ENCODE assay signal across 10 mouse cellular contexts in genomic region chr9:123679198-123679597, GRCm38 (mm10). TPM values are rescaled to one million over a fixed set of nuclear protein-coding genes. Genes with fewer than 3 reads are reported as not detected.
A peak's percentile ranks its signal among the peaks of the same experiment; 100 is the strongest.
DNase-seq lines count a peak whose midpoint lies in the region; ATAC-seq and TF ChIP-seq lines count a peak whose summit lies in the region.
"Had no signal": no experiment of that assay in that cellular context is flagged by ENCODE, and none has a peak within 500 bp of the region (broad histone marks: within the 10 kb centered on the region; RNA-seq: fewer than 3 reads in every experiment).

No protein-coding gene starts in this region.

- H3K27me3 ChIP-seq in forebrain, embryonic 13.5 days = peaks cover 58% of the 10 kb centered on the region
- H3K27me3 ChIP-seq in limb, embryonic 14.5 days (ENCODE audit: control insufficient read depth, insufficient read depth, low read length) = peaks cover 54% of the 10 kb centered on the region
- peaks cover 52% of the 10 kb centered on the region for H3K27me3 ChIP-seq in neural tube, embryonic 15.5 days (replicated peaks)

- no peak overlapping the region for H3K9ac ChIP-seq in forebrain, embryonic 13.5 days
- 0 out of 2 replicates have a peak overlapping the region, but pooled peaks have one; percentile 40 for H3K9ac ChIP-seq in limb, embryonic 14.5 days (ENCODE audit: low read depth, low read length, severe bottlenecking)
- no peak overlapping the region for H3K9ac ChIP-seq in neural tube, embryonic 15.5 days (replicated peaks)

- peak overlapping the region; percentile 40; the same call in 1 of the 2 replicates for H3K4me3 ChIP-seq in left cerebral cortex, adult 2 months
- peak overlapping the region; percentile 45 for H3K4me3 ChIP-seq in forebrain, embryonic 13.5 days
- H3K4me3 ChIP-seq in limb, embryonic 14.5 days (replicated peaks; ENCODE audit: low read length) = peak overlapping the region; percentile 38; the same call in 1 of the 2 replicates
- H3K4me3 ChIP-seq in neural tube, embryonic 15.5 days (replicated peaks) = peak overlapping the region; percentile 37

- no peaks in the 10 kb centered on the region for H3K9me3 ChIP-seq in forebrain, embryonic 13.5 days (replicated peaks)
- H3K9me3 ChIP-seq in limb, embryonic 14.5 days (ENCODE audit: control insufficient read depth, low read length) = no peaks in the 10 kb centered on the region
- no peaks in the 10 kb centered on the region for H3K9me3 ChIP-seq in neural tube, embryonic 15.5 days (replicated peaks)

- 32% methylated on average over 2 of the region's 2 CpGs for WGBS in forebrain, embryonic 13.5 days
- 18% methylated on average over 2 of the region's 2 CpGs for WGBS in limb, embryonic 14.5 days
- 26% methylated on average over 2 of the region's 2 CpGs for WGBS in neural tube, embryonic 15.5 days

- H3K4me2 ChIP-seq in forebrain, embryonic 13.5 days = peak overlapping the region; percentile 75
- H3K4me2 ChIP-seq in limb, embryonic 14.5 days (replicated peaks; ENCODE audit: low read depth, low read length, severe bottlenecking) = no peak overlapping the region
- H3K4me2 ChIP-seq in neural tube, embryonic 15.5 days = peak overlapping the region; percentile 86

- TF ChIP-seq CTCF in left cerebral cortex, adult 2 months (IDR thresholded peaks at IDR 0.05) = no peak

- no peak for ATAC-seq in forebrain, embryonic 13.5 days
- ATAC-seq in limb, embryonic 14.5 days (ENCODE audit: low FRiP score, low read depth) = no peak
- ATAC-seq in neural tube, embryonic 15.5 days (ENCODE audit: low FRiP score) = no peak

- H3K27ac ChIP-seq in left cerebral cortex, adult 2 months = no peak overlapping the region
- H3K27ac ChIP-seq in forebrain, embryonic 13.5 days = no peak overlapping the region
- H3K27ac ChIP-seq in limb, embryonic 14.5 days (replicated peaks; ENCODE audit: low read depth, low read length) = no peak overlapping the region
- H3K27ac ChIP-seq in neural tube, embryonic 15.5 days (replicated peaks) = no peak overlapping the region
- H3K27ac ChIP-seq: macrophage had no signal

- TF ChIP-seq POLR2A in limb, embryonic 14.5 days (IDR thresholded peaks at IDR 0.05; ENCODE audit: borderline replicate concordance, extremely low read depth, insufficient read depth, insufficient read length) = no peak

- H3K4me1 ChIP-seq in forebrain, embryonic 13.5 days = peaks cover 10% of the 10 kb centered on the region
- peaks cover 7% of the 10 kb centered on the region for H3K4me1 ChIP-seq in limb, embryonic 14.5 days (ENCODE audit: control insufficient read depth, insufficient read depth, low read length)
- peaks cover 9% of the 10 kb centered on the region for H3K4me1 ChIP-seq in neural tube, embryonic 15.5 days

- intact Hi-C loops in left cerebral cortex, adult 2 months (cut with DNase I) = no loop called here
- intact Hi-C loops in left cerebral cortex, postnatal 36 days (cut with DNase I) = no loop called here

- H3K36me3 ChIP-seq in forebrain, embryonic 13.5 days (ENCODE audit: poor library complexity, severe bottlenecking) = no peaks in the 10 kb centered on the region
- no peaks in the 10 kb centered on the region for H3K36me3 ChIP-seq in limb, embryonic 14.5 days (ENCODE audit: control insufficient read depth, insufficient read depth, low read length)
- H3K36me3 ChIP-seq in neural tube, embryonic 15.5 days = no peaks in the 10 kb centered on the region

- DNase-seq in left cerebral cortex, adult 2 months (ENCODE audit: extremely low spot score in 1 of 2, low spot score in 2 of 2) = no peak
- DNase-seq in left cerebral cortex, adult 9 months (ENCODE audit: low spot score in 2 of 2) = no peak
- DNase-seq in limb, embryonic 14.5 days (ENCODE audit: low spot score) = no peak
- no peak for DNase-seq in embryo, embryonic 9.5 days (ENCODE audit: extremely low spot score)
- no peak for DNase-seq in adrenal gland, adult (ENCODE audit: inconsistent age in 2 of 2, low spot score in 1 of 2)
- no peak for DNase-seq in left cerebral cortex, postnatal 36 days (ENCODE audit: low spot score in 2 of 2)

RNA-seq across cellular contexts. Expression of gene Slc6a20a, which starts 0.5 kb away (rescaled TPM):
- 10 to 100 TPM; 18.9 to 24.4 TPM for total RNA-seq in left cerebral cortex, adult 2 months (2021)
- polyA plus RNA-seq in forebrain, embryonic 13.5 days (2015; fragmentation: Nextera tagmentation; extraction: Ambion mirVana) = 0.77 and 1.0 TPM in 2 replicates
- 0.06 and 0.10 TPM in 2 replicates for polyA plus RNA-seq in limb, embryonic 14.5 days (2012; rRNA removed)
- polyA plus RNA-seq in limb, embryonic 14.5 days (2014; fragmentation: Nextera tagmentation; extraction: Ambion mirVana) = 0.14 TPM in 1 of 2 replicates, not detected in the other
- 5.5 and 5.6 TPM in 2 replicates for polyA plus RNA-seq in neural tube, embryonic 15.5 days (2015; fragmentation: Nextera tagmentation; extraction: Ambion mirVana)
- total RNA-seq in left cerebral cortex, postnatal 36 days (2021) = 10 to 100 TPM; 17.9 to 21.2 TPM
- total RNA-seq: gastrocnemius, postnatal 14 days had no signal

RNA-seq across cellular contexts. Expression of gene Ccr9, which starts 1.0 kb away (rescaled TPM):
- under 1 TPM; 0.12 to 0.20 TPM for total RNA-seq in left cerebral cortex, adult 2 months (2021)
- 0.09 and 0.17 TPM in 2 replicates for polyA plus RNA-seq in forebrain, embryonic 13.5 days (2015; fragmentation: Nextera tagmentation; extraction: Ambion mirVana)
- 0.09 and 0.13 TPM in 2 replicates for polyA plus RNA-seq in limb, embryonic 14.5 days (2012; rRNA removed)
- polyA plus RNA-seq in limb, embryonic 14.5 days (2014; fragmentation: Nextera tagmentation; extraction: Ambion mirVana) = 0.17 and 0.30 TPM in 2 replicates
- polyA plus RNA-seq in neural tube, embryonic 15.5 days (2015; fragmentation: Nextera tagmentation; extraction: Ambion mirVana) = 0.29 and 2.2 TPM in 2 replicates
- under 1 TPM in 1 of 2 experiments, not detected in 1; 0.14 TPM for total RNA-seq in left cerebral cortex, postnatal 36 days (2021)

RNA-seq across cellular contexts. Expression of gene Lztfl1, which starts 38.3 kb away (rescaled TPM):
- total RNA-seq in left cerebral cortex, adult 2 months (2021) = 10 to 100 TPM; 69.2 to 77.4 TPM
- polyA plus RNA-seq in forebrain, embryonic 13.5 days (2015; fragmentation: Nextera tagmentation; extraction: Ambion mirVana) = 50.8 and 52.7 TPM in 2 replicates
- polyA plus RNA-seq in limb, embryonic 14.5 days (2012; rRNA removed) = 24.4 and 33.6 TPM in 2 replicates
- polyA plus RNA-seq in limb, embryonic 14.5 days (2014; fragmentation: Nextera tagmentation; extraction: Ambion mirVana) = 64.8 and 74.3 TPM in 2 replicates
- polyA plus RNA-seq in neural tube, embryonic 15.5 days (2015; fragmentation: Nextera tagmentation; extraction: Ambion mirVana) = 49.3 and 54.2 TPM in 2 replicates
- 10 to 100 TPM; 55.8 to 77.4 TPM for total RNA-seq in left cerebral cortex, postnatal 36 days (2021)

RNA-seq across cellular contexts. Expression of gene Slc6a20b, which starts 46.8 kb away (rescaled TPM):
- total RNA-seq in left cerebral cortex, adult 2 months (2021) = under 1 TPM; 0.37 to 0.52 TPM
- 0.20 and 0.22 TPM in 2 replicates for polyA plus RNA-seq in forebrain, embryonic 13.5 days (2015; fragmentation: Nextera tagmentation; extraction: Ambion mirVana)
- 0.01 and 0.03 TPM in 2 replicates for polyA plus RNA-seq in limb, embryonic 14.5 days (2012; rRNA removed)
- 0.18 and 0.19 TPM in 2 replicates for polyA plus RNA-seq in limb, embryonic 14.5 days (2014; fragmentation: Nextera tagmentation; extraction: Ambion mirVana)
- polyA plus RNA-seq in neural tube, embryonic 15.5 days (2015; fragmentation: Nextera tagmentation; extraction: Ambion mirVana) = 0.20 and 0.35 TPM in 2 replicates
- total RNA-seq in left cerebral cortex, postnatal 36 days (2021) = under 1 TPM; 0.27 to 0.86 TPM
- total RNA-seq: gastrocnemius, postnatal 14 days had no signal
